Mouse (Mus musculus): ENCODE measurements at regions not wholly inside any gene's neighbourhood (a gene's known extent, or its start where the extent isn't known, plus 50 kb on each side); places are given as distances from the start of the nearest gene placed in this dataset.

- TF ChIP-seq E2F4 (IDR thresholded peaks at IDR 0.05; ENCODE audit: borderline replicate concordance, low read depth, low read length): no peak
- peak; percentile 83 to 85 (median 83) for TF ChIP-seq CTCF (IDR thresholded peaks at IDR 0.05 in 2 of 3, conservative IDR thresholded peaks at IDR 0.05 in 1 of 3; ENCODE audit: control insufficient read depth in 1 of 3, insufficient read depth in 1 of 3, low read depth in 2 of 3, low read length in 3 of 3, poor library complexity in 1 of 3, severe bottlenecking in 1 of 3)
- TF ChIP-seq JUND (IDR thresholded peaks at IDR 0.05; ENCODE audit: low read depth, low read length): no peak
- TF ChIP-seq USF2 (IDR thresholded peaks at IDR 0.05; ENCODE audit: borderline replicate concordance in 1 of 2, insufficient read depth in 1 of 2, low read depth in 1 of 2, low read length in 2 of 2): no peak
- no peak for TF ChIP-seq GABPA (IDR thresholded peaks at IDR 0.05; ENCODE audit: low read depth, low read length)
- TF ChIP-seq USF1 (IDR thresholded peaks at IDR 0.05; ENCODE audit: low read depth, low read length): no peak
- TF ChIP-seq TAL1 (IDR thresholded peaks at IDR 0.05; ENCODE audit: low read length): no peak
- TF ChIP-seq POLR2A (IDR thresholded peaks at IDR 0.05; ENCODE audit: control insufficient read depth in 1 of 2, insufficient read depth in 1 of 2, low read depth in 1 of 2, low read length in 2 of 2, poor library complexity in 1 of 2): no peak
- TF ChIP-seq MAFK (IDR thresholded peaks at IDR 0.05; ENCODE audit: borderline replicate concordance, low read depth, low read length): no peak
- no peak for TF ChIP-seq EP300 (IDR thresholded peaks at IDR 0.05; ENCODE audit: low read depth in 1 of 2, low read length in 2 of 2)
- TF ChIP-seq POLR2AphosphoS2 (IDR thresholded peaks at IDR 0.05; ENCODE audit: low read length): no peak
Measured at GRCm38 (mm10) chr10:99619421-99620151, 139.9 kb downstream of the Csl start.

Measured in MEL (cell line).